Mouse (Mus musculus) hindbrain, embryonic 12.5 days (tissue): ENCODE results near the gene Asb8. TPM values are rescaled to one million over a fixed set of nuclear protein-coding genes. Genes with fewer than 3 reads are reported as not detected.

Source experiments
- ATAC-seq: fragments of 200-750 bp; cut with Nextera tagmentation; 2 replicates; pipeline ENCODE4 v1.8.0; 2017; ENCODE audit warnings: moderate TSS enrichment; ENCODE audit not compliant: low FRiP score
- H3K27ac ChIP-seq: fragments of 300-500 bp; sonication (generic); 2 replicates; pipeline ENCODE4 v1.5.1; 2016; ENCODE audit warnings: mild to moderate bottlenecking
- H3K27me3 ChIP-seq: fragments of 300-500 bp; sonication (generic); 2 replicates; pipeline ENCODE4 v1.6.1; 2016; ENCODE audit warnings: mild to moderate bottlenecking
- H3K36me3 ChIP-seq: fragments of 300-500 bp; sonication (generic); 2 replicates; pipeline ENCODE4 v1.6.1; 2016; ENCODE audit warnings: mild to moderate bottlenecking
- H3K4me1 ChIP-seq: fragments of 300-500 bp; sonication (generic); 2 replicates; pipeline ENCODE4 v1.6.1; 2016
- H3K4me2 ChIP-seq: fragments of 300-500 bp; sonication (generic); replicated peaks from 2 replicates; pipeline ENCODE4 v1.6.1; 2016; ENCODE audit warnings: mild to moderate bottlenecking
- H3K4me3 ChIP-seq: fragments of 300-500 bp; sonication (generic); 2 replicates; pipeline ENCODE4 v1.5.1; 2016; ENCODE audit warnings: mild to moderate bottlenecking
- H3K9ac ChIP-seq: fragments of 300-500 bp; sonication (generic); 2 replicates; pipeline ENCODE4 v1.6.1; 2016; ENCODE audit warnings: mild to moderate bottlenecking, moderate library complexity
- H3K9me3 ChIP-seq: fragments of 300-500 bp; sonication (generic); replicated peaks from 2 replicates; pipeline ENCODE4 v1.6.1; 2016; ENCODE audit warnings: mild to moderate bottlenecking
- WGBS: fragments of 180-500 bp; shearing (Covaris S2); methylation state at CpG from one replicate; pipeline ENCODE4 v1.1.7; 2016; 5-methylcytosine and 5-hydroxymethylcytosine counted together
- polyA plus RNA-seq: library from polyadenylated mRNA; unstranded; fragments of >200 nt; fragmentation: Nextera tagmentation; extraction: Ambion mirVana; gene quantifications from 2 replicates; pipeline ENCODE4 v1.2.1, GENCODE M21; 2016

The Asb8 gene
- polyA plus RNA-seq, 1 experiment from 2014 or later: 45.1 TPM

GRCm38 (mm10) chr15:98089421-98090183, 75.8 kb downstream of the Asb8 start:
- peaks cover 14% of the 10 kb centered on the region for H3K36me3 ChIP-seq
- H3K4me2 ChIP-seq: no peak overlapping the region
- H3K9ac ChIP-seq: no peak overlapping the region
- ATAC-seq: no peak
- H3K4me1 ChIP-seq: peaks cover 12% of the 10 kb centered on the region
- no peak overlapping the region for H3K27ac ChIP-seq
- H3K9me3 ChIP-seq: no peaks in the 10 kb centered on the region
- H3K4me3 ChIP-seq: no peak overlapping the region
- WGBS: 77% methylated on average over 9 of the region's 9 CpGs
- H3K27me3 ChIP-seq: no peaks in the 10 kb centered on the region

DNA sequence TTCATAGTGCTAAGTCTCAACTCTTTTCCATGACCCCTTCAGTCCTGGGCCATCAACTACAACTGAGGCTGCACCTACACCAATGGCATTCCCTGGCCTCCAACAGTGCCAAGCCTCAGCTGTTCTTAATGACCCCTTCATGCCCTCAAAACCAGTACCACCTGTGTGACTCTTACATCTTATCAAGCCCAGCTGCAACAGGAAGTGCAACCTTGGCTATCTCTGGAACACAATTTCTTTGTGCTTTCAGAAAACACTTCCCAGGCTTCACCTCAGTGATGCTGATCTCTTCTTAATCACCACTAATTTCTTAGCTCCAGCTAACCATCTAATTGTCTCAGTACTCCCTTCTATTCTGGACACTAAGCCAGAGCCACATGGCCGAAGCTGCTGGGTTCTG, 76.5 kb downstream of the Asb8 start:
- H3K27me3 ChIP-seq: no peaks in the 10 kb centered on the region
- H3K4me2 ChIP-seq: no peak overlapping the region
- 94% methylated on average over 1 of the region's 1 CpGs for WGBS
- no peak overlapping the region for H3K4me3 ChIP-seq
- no peak overlapping the region for H3K9ac ChIP-seq
- H3K36me3 ChIP-seq: peaks cover 19% of the 10 kb centered on the region
- no peak overlapping the region for H3K27ac ChIP-seq
- H3K9me3 ChIP-seq: no peaks in the 10 kb centered on the region
- ATAC-seq: no peak
- H3K4me1 ChIP-seq: peaks cover 12% of the 10 kb centered on the region

Other genes with a start within 250 kb of the Asb8 start
- gene Tmem106c, start 201.4 kb downstream of the Asb8 start, polyA plus RNA-seq: 44.0 and 49.5 TPM in 2 replicates
- gene Col2a1, start 160.9 kb downstream of the Asb8 start, polyA plus RNA-seq: 459 and 487 TPM in 2 replicates
- 53.4 TPM in 2 replicates for gene Pfkm, start 73.0 kb downstream of the Asb8 start, polyA plus RNA-seq
- 38.7 and 39.1 TPM in 2 replicates for gene Senp1, start 71.9 kb downstream of the Asb8 start, polyA plus RNA-seq
- 24.7 and 26.7 TPM in 2 replicates for gene Ccdc184, start 1.5 kb upstream of the Asb8 start, polyA plus RNA-seq
- not detected in 2 replicates for gene Olfr288, start 29.9 kb upstream of the Asb8 start, polyA plus RNA-seq
- not detected in 2 replicates for gene Gm44579, start 55.4 kb upstream of the Asb8 start, polyA plus RNA-seq
- gene Olfr287, start 55.4 kb upstream of the Asb8 start, polyA plus RNA-seq: not detected in 2 replicates
- not detected in 2 replicates for gene Olfr286, start 68.8 kb upstream of the Asb8 start, polyA plus RNA-seq
- gene H1fnt, start 91.7 kb upstream of the Asb8 start, polyA plus RNA-seq: not detected in 2 replicates
- 3.0 and 3.7 TPM in 2 replicates for gene Zfp641, start 130.5 kb upstream of the Asb8 start, polyA plus RNA-seq
- gene Olfr285, start 151.7 kb upstream of the Asb8 start, polyA plus RNA-seq: not detected in 2 replicates
- gene Olfr284, start 175.4 kb upstream of the Asb8 start, polyA plus RNA-seq: not detected in 2 replicates
- not detected in 2 replicates for gene Olfr283, start 215.3 kb upstream of the Asb8 start, polyA plus RNA-seq